Mouse (Mus musculus) CD8-positive naive resting alpha-beta T cell, adult 57 days (primary cell): ENCODE data around the gene Nr2c2. TPM values are rescaled to one million over a fixed set of nuclear protein-coding genes. Genes with fewer than 3 reads are reported as not detected.

Experiments used
- total RNA-seq: library from RNA; stranded (reverse); gene quantifications from one replicate; pipeline ENCODE4 v1.2.4, GENCODE M21; 2023

The Nr2c2 gene
- total RNA-seq: 99.8 TPM

GRCm38 (mm10) chr6:92091130-92091591 lies at the start of gene Nr2c2:
Gene Nr2c2 (plus strand): TSS chr6:92091390.

DNA sequence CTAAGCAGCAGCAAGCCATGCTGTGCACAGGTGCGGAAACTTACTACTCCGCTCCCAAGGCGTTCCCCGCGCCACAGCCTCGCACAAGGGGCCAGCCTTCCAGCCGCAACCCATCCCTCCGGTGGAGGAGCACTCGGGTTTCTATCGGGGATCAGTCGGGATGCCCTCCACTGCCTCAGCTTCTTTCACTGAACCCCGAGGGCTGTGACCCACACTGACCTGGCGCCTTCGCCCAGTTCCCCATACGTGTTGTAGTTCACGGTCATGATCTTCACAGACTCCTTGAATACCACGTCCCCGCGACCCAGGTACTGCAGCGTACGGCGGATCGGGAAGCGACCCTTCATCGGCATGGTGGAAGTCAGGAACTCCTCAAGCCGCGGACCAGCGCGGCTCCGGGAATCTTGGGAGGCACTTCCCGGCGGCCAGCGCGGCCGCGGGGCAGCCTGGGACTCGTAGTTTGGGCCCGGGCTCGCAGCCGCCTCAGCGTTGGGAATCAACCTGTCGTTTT lies 92.5 kb downstream of the Nr2c2 start, which contains the start of gene Mrps25:
Gene Mrps25, minus strand, starts transcription at position 413 of the 511 bp plus-strand sequence.

DNA sequence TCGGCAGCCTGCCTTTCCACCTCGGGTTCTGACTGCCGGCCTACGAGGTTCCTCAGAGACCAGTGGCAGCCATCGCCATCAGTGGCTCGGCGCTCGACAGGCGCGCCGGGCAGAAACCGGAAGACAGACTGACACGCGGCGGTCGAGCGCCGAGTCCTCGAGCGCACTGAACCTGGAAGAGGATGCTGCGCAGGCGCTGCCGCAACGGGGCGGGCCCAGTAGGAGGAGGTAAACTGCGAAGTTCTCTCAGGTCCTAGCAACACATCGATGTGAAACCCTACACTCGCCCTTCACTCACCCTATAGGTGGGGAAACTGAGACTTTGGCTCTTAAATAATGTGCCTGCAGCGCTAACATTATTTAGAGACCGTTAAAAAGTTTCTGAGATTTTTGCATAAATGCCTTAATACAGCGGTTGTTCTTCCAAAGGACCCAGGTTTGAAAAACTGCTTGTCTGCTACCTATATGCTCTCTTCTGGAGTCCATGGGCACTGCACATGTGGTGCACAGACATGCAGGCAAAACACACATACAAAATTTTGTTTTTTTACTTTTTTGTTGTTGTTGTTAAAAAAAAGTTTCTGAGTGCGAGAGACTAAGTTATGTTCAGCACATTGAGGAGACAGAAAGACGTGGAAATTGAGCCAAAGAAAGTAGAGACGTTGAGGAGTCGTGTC lies 123.7 kb downstream of the Nr2c2 start, which contains the start of gene Rbsn:
Gene Rbsn, minus strand, starts transcription at position 153 of the 677 bp plus-strand sequence.

Other genes starting within 250 kb of the Nr2c2 start
- 43.5 TPM for gene Ccdc174, start 213.3 kb upstream of the Nr2c2 start, total RNA-seq
- 6.7 TPM for gene 4930590J08Rik, start 188.6 kb upstream of the Nr2c2 start, total RNA-seq
- not detected for gene Fgd5, start 112.5 kb upstream of the Nr2c2 start, total RNA-seq
- gene Mrps25, start 92.6 kb downstream of the Nr2c2 start, total RNA-seq: 13.6 TPM
- 47.3 TPM for gene Rbsn, start 123.5 kb downstream of the Nr2c2 start, total RNA-seq
- gene Trh, start 153.3 kb downstream of the Nr2c2 start, total RNA-seq: not detected